Mouse (Mus musculus): ENCODE measurements around the gene Chst3.

- TF ChIP-seq CTCF (IDR thresholded peaks at IDR 0.05; ENCODE audit: low read depth) = no peak
- TF ChIP-seq EP300 (IDR thresholded peaks at IDR 0.05; ENCODE audit: low read depth) = no peak
These were observed 6.3 kb downstream of the Chst3 start for GRCm38 (mm10) chr10:60212589-60213379.

All from heart, postnatal 0 days (tissue).